Mouse (Mus musculus) lung, adult 2 months (tissue): Measurements from ENCODE around the gene Arhgap29. TPM values are rescaled to one million over a fixed set of nuclear protein-coding genes. Genes with fewer than 3 reads are reported as not detected.

ENCODE experiments used
- DNase-seq: peaks from one replicate; pipeline ENCODE4 v3.0.0; 2022
- H3K4me1 ChIP-seq: fragments of 200-500 bp; 2 replicates; pipeline ENCODE4 v1.6.1; 2011; ENCODE audit warnings: low read length; ENCODE audit not compliant: control insufficient read depth, insufficient read depth
- H3K4me3 ChIP-seq: fragments of 200-500 bp; replicated peaks from 2 replicates; pipeline ENCODE3; 2011; ENCODE audit warnings: low read depth, mild to moderate bottlenecking, control low read depth, low read length; ENCODE audit errors: extremely low read depth
- CTCF ChIP-seq: fragments of 200-500 bp; IDR thresholded peaks from 2 replicates; pipeline ENCODE4 v1.5.1; 2011; ENCODE audit warnings: mild to moderate bottlenecking, low read length, control low read depth; ENCODE audit not compliant: insufficient read depth
- POLR2A ChIP-seq: fragments of 200-500 bp; IDR thresholded peaks from 2 replicates; pipeline ENCODE4 v1.6.1; 2011; ENCODE audit warnings: low read depth, mild to moderate bottlenecking, control low read depth, low read length, borderline replicate concordance; ENCODE audit errors: extremely low read depth
- WGBS: fragments of 180-500 bp; shearing (Covaris S2); methylation state at CpG from one replicate; pipeline ENCODE4 v1.1.7; 2018; 5-methylcytosine and 5-hydroxymethylcytosine counted together
- polyA plus RNA-seq: library from polyadenylated mRNA; depleted of rRNA; stranded (reverse); fragments of >200 nt; gene quantifications from 2 replicates; pipeline ENCODE4 v1.2.3, GENCODE M21; 2012

Gene Arhgap29
- polyA plus RNA-seq, 1 experiment = 73.8 TPM

- Histone ChIP-seq H3K4me3 (no peak overlapping the region), H3K4me1 (peaks cover 8% of the 10 kb centered on the region)
- no peak for TF ChIP-seq CTCF
- TF ChIP-seq POLR2A = no peak
- DNase-seq = no peak
- WGBS = 68% methylated on average over 8 of the region's 8 CpGs
Observed at GRCm38 (mm10) chr3:121940094-121940889, 12.0 kb upstream of the Arhgap29 start.

GRCm38 (mm10) chr3:121941204-121941745 lies 11.1 kb upstream of the Arhgap29 start:
- Histone ChIP-seq H3K4me1 (peaks cover 3% of the 10 kb centered on the region; the same call in 1 of the 2 replicates), H3K4me3 (no peak overlapping the region)
- WGBS = 83% methylated on average over 11 of the region's 11 CpGs
- TF ChIP-seq CTCF (no peak), POLR2A (no peak)
- DNase-seq = no peak

DNA sequence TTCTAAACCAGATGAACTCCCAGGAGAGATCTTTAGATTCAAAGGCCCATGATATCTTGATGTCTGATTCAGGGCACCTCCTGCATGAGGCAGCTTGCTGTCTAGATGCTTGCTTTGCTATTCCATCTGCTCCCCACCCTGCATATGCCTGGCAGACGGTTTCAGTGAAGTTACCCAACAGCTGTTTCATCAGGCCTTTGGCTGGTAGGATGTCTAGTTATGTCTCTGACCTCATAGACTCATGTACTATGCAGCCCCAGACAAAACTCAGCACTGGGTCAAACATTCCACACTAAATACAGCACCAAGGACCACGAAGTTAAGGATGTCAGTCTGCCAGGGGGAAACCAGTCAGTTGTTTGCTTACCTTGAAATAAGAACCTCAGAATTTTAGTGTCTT lies 6.4 kb upstream of the Arhgap29 start:
- no peak for DNase-seq
- no peak for TF ChIP-seq CTCF
- no peak for TF ChIP-seq POLR2A
- 57% methylated on average over 2 of the region's 2 CpGs for WGBS
- peaks cover 3% of the 10 kb centered on the region; the same call in 1 of the 2 replicates for H3K4me1 ChIP-seq
- no peak overlapping the region for H3K4me3 ChIP-seq

DNA sequence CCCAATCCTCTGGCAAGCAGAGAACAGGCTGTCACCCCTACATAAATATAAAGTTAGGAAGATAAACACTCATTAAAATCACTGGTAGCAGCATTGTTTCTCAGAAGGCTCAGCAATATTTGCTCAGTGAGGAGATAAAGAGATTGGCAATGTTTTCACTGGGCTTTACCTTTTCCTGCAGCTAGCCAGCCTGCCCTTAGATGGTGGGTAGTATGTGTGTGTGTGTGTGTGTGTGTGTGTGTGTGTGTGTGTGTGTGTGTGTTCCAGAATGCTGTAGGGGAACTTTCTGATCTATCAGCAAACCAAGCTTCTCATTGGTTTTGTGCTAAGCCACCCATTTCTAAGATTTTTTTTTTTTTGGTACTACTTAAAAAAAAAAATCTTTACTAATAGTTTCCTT lies 5.6 kb upstream of the Arhgap29 start:
- H3K4me1 ChIP-seq = peaks cover 3% of the 10 kb centered on the region; the same call in 1 of the 2 replicates
- no peak for TF ChIP-seq POLR2A
- no peak for TF ChIP-seq CTCF

GRCm38 (mm10) chr3:121950139-121950538 lies 2.2 kb upstream of the Arhgap29 start:
- no peak overlapping the region for H3K4me3 ChIP-seq
- DNase-seq = no peak
- 46% methylated on average over 6 of the region's 6 CpGs for WGBS
- TF ChIP-seq POLR2A (no peak), CTCF (no peak)
- no peaks in the 10 kb centered on the region for H3K4me1 ChIP-seq

More for the DNA sequence above, 5.6 kb upstream of the Arhgap29 start:
- no peak for DNase-seq
- H3K4me3 ChIP-seq = no peak overlapping the region

DNA sequence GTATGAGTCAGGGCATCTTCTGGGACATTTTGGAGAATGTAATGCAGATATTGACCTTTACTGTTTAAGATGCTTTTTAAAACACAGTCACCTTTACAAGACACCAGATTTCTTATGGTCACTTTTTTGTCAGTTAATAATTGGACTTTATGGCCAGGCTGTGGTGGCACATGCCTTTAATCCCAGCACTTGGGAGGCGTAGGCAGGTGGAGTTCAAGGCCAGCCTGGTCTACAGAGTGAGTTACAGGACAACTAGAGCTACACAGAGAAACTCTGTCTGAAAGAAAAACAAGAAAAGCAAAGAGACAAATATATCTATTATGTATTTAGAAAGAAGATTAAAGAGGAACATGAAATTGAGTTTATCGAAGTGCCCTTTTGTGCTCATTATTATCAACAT lies 1.2 kb upstream of the Arhgap29 start:
- no peak for DNase-seq
- TF ChIP-seq CTCF (no peak), POLR2A (no peak)
- Histone ChIP-seq H3K4me1 (peaks cover 3% of the 10 kb centered on the region; the same call in 1 of the 2 replicates), H3K4me3 (no peak overlapping the region)
- 89% methylated on average over 2 of the region's 2 CpGs for WGBS

DNA sequence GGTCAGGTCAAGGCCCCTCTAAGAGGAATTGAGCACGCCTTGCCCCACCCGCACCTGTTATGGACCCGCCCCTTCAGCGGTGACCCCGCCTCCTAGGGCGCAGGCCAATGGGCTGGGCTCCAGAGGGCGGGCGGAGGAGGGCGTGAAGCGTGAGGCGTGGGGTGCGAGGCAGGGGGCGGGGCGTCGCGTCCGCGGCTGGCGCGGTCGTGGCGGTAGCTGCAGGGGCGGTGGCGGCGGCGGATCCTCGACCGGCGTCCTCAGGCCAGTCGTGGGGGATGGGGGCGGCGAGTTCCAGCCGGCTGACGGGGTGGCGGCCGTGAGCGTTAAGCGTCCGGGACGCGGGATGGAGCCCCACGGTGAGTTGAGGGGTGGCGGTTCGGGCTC lies 700 bp downstream of the Arhgap29 start:
- peak overlapping the region; percentile 97 for H3K4me3 ChIP-seq
- no peak for TF ChIP-seq CTCF
- peak; percentile 65; the same call in 1 of the 2 replicates for TF ChIP-seq POLR2A
- 1% methylated on average over 44 of the region's 44 CpGs for WGBS
- peak; percentile 92 for DNase-seq
- H3K4me1 ChIP-seq = peaks cover 3% of the 10 kb centered on the region; the same call in 1 of the 2 replicates

DNA sequence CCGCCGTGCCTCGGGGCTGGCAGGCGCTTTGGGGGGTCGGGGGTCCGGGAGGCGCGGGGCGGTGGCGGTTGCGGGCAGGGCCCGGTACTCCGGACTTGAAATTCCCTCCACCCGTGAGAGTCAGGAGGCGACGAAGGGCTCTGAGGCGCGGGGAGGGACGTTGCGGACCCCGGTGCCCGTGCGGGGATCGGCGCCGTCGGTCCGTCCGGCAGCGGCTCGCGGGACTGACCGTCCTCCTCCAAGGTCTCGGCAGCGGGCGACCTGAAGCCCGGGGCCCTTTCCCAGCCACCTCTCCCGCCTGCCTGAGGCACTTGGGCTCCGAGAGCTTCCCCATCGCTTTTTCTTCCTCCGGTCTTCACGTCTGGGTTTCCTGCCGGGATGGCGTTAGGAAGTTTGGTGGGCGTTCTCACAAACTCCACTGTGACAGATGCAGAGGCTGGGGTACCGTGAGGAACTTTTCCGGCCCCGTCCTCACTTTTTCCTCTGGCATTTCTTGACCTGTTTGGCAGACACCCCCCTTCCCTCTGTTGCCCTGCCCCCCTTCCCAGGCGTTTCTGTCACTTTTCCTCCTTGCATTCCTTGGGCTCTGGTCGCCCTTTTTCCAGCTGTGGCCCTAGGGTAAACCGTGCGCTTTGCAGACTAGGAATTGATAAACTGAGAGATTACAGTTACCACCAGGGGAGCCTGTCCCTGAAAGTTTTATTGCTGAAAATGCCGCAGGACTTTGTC lies 1.3 kb downstream of the Arhgap29 start:
- H3K4me3 ChIP-seq = peak overlapping the region; percentile 97
- TF ChIP-seq CTCF (no peak), POLR2A (no peak)
- H3K4me1 ChIP-seq = peaks cover 4% of the 10 kb centered on the region; the same call in 1 of the 2 replicates
- peak; percentile 72 for DNase-seq
- 2% methylated on average over 53 of the region's 53 CpGs for WGBS

DNA sequence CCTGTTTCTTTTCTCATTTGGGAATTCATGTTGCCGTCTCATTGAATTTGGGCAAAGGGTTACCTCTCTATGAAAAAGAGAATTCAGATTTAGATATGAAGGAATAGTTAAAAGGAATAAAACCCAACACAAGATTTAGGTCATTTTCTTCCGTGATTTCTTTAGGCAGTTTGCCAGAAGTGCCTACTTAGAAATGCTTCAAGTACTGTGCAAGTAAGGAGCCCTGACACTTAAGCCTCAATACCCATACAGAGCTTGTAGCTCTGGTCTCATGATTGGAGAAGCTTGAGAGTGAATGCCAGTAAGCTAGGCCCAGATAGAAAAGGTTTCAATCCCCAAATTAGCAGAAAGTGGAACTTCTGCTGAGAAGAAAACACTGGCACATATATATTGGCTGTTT lies 2.1 kb downstream of the Arhgap29 start:
- no peak for TF ChIP-seq POLR2A
- no peak for TF ChIP-seq CTCF
- H3K4me3 ChIP-seq = peak overlapping the region; percentile 43
- 17% methylated on average over 2 of the region's 2 CpGs for WGBS
- H3K4me1 ChIP-seq = peaks cover 5% of the 10 kb centered on the region; the same call in 1 of the 2 replicates
- no peak for DNase-seq
